Mouse (Mus musculus) left cerebral cortex, postnatal 25 days (tissue): ENCODE results near the gene 2900026A02Rik. TPM values are rescaled to one million over a fixed set of nuclear protein-coding genes. Genes with fewer than 3 reads are reported as not detected.
A peak's percentile ranks its signal among the peaks of the same experiment; 100 is the strongest.

Experiments
- DNase-seq, 2 experiments: peaks; one replicate each; pipeline ENCODE4 v3.0.0; 2022; ENCODE audit warnings: low spot score in 2 of 2, mixed read lengths in 1 of 2
- intact Hi-C: fragments of 180-260 bp; cut with DNase I; formaldehyde crosslinking; loops from one replicate; pipeline ENCODE4 v1.15.1; 2025
- total RNA-seq, 2 experiments: library from RNA; stranded (reverse); gene quantifications; 2 replicates each; pipeline ENCODE4 v1.2.3; 2021

The 2900026A02Rik gene
- total RNA-seq: 10 to 100 TPM; 39.0 to 44.7 TPM

DNA sequence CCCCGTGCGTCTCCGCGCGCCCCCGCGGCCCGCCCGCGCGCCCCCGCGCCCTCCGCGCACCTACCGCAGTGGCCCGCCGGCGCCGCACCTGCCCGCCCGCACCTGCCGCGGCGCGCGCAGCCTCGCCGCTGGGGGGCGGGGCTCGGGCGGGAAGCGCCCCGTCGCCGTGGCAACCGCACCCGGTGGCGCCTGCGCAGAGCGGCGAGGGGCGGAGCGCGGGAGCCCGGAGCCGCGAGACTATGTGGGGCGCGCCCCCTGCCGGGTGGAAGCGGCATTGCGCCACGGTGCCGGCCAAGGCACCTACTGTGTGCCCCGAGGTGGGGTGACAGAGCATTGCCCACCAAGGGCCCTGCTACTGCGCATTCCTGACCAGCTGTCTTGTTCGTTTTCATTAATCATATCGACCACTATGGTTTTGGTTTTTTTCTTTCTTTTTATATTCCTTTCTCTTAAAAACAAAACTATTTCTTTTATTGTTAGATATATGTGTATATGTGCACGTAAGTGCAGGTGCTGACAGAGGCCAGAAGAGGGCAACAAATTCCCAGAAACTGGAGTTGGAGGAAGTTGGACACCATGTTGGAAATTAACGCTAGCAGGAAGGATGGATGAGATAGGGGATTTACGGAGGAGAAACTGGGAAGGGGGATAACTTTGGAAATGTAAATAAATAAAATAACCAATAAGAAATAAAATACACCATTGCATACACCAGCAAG lies at the start of gene 2900026A02Rik:
TSS of gene 2900026A02Rik (minus strand) at position 90 of the 719 bp plus-strand sequence.
- DNase-seq: peak; percentile 62 to 76
- intact Hi-C loops: loop anchor here (1.0 to 10.0 kb wide), 2 partner anchors 45 to 337 kb away; no protein-coding TSS in a partner anchor

DNA sequence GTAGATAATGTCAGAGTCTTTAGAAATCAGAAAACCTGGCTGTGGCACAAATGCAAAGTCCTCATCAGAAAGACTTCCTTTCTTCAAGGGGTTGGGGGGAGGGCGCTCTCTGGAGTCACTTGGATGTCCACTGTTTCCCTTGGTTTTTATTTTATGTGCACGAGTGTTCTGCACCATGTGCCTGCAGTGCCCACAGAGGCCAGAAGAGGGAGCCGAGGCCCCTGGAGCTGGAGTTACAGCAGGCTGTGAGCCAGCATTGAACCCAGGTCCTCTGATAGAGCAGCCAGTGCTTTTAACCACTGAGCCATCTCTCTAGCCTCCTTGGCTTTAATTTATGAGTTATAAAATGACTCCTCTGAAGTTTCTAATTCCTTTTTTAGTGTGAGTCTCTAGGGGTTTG lies 49.0 kb upstream of the 2900026A02Rik start:
- no peak for DNase-seq
- intact Hi-C loops: no loop called here

DNA sequence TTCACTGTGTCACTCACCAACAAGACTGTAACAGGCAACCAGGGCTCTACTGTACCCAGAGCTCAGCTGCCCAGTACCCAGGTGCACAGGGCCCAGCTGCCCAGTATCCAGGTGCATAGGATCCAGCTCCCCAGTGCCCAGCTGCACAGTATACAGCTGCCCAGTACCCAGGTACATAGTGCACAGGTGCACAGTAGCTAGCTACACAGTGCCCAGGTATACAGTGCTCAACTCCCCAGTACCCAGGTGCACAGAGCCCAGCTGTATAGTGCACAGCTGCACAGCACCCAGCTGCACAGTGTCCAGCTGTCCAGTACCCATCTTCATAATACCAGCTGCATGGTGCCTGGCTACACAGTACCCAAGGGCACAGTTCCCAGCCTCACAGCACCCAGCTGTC lies 47.2 kb upstream of the 2900026A02Rik start:
- intact Hi-C loops: no loop called here
- DNase-seq: no peak

DNA sequence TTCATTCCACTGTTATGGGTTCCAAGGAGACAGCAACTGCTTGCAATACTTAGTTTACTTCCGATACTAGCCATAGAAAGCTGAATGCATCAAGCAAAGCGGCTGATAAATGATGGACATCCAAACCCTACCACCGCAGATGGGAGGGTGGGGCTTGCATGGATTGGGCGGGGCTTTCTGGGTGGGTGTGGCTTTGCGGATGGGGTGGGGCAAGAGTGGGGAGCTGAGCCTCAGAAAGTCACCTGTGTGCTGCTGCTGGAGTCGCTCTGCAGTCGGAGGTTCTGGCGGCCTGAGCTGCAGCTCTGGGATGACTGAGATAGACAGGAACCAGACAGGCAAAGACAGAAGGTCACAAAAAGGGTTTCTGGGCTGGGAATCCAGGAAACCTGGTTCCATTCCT lies 44.6 kb upstream of the 2900026A02Rik start:
- intact Hi-C loops: no loop called here
- no peak for DNase-seq

DNA sequence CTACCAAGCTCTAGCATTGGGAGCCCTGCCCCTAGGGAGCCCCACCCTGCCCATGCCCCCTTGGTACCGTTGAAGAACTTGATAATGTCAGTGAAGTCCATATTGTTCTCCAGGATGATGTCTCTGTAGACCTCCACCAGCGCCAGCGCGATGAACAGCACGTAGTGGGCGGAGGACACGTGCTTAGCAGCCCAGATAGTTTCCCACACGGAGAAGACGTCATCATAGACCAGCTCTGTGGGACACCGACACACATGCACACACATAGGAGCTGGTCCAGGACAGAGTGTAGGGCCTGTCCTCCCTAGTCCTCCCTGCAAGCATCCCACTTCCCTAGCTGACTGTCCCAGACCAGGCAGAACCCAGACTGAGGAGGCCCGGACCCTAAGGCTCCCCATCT lies 29.8 kb upstream of the 2900026A02Rik start:
- peak in 1 of 2 experiments; percentile 65 for DNase-seq

DNA sequence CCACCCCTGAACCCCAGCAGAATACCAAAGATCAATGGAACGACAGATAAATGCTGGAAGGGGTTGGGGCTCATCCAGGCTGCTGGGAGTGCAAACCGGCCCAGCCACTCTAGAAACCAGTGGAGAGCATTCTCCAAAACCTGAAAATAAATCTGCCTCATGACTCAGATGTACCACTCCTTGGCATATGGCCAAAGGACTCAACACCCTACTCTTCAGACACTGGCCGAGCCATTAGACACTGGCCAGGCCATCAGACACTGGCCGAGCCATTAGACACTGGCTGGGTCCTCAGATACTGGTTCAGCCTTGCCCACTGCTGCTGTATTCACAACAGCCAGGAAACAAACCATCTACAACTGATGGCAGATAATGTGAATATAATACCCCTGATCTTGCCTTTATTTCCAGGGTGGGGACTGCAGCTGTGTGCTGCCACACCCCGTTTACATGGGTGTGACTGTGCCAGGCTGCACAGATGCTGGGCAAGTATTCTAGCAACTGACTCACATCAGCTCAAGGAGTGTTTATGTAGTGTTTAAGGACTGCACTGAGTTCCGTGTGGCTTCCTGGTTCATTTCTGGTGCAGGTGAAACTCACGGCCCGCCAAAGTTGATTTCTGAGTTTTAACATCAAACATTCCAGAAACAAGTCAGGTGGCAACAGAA lies 28.4 kb upstream of the 2900026A02Rik start:
- intact Hi-C loops: no loop called here
- no peak for DNase-seq

More for the DNA sequence above, 29.8 kb upstream of the 2900026A02Rik start:
- intact Hi-C loops: no loop called here

DNA sequence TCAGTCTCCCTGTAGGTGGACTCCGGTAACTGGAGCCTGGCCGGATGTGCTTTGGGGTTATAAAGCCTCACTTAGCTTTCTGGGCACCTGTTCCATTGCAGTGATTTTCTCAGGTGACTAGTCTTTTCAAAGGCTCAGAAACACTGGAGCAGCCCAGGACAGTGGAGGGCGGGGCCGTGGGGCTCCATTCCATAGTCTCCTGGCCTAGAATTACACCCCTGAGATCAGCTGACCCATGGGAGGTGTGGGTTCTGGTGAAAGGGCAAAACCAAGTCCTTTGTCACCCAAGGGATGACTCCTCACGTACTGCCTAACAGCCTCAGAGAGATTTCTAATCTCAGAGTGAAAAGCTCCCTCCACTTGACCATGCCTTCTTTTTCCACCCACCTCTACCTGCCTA lies 9.2 kb upstream of the 2900026A02Rik start:
- DNase-seq: no peak

DNA sequence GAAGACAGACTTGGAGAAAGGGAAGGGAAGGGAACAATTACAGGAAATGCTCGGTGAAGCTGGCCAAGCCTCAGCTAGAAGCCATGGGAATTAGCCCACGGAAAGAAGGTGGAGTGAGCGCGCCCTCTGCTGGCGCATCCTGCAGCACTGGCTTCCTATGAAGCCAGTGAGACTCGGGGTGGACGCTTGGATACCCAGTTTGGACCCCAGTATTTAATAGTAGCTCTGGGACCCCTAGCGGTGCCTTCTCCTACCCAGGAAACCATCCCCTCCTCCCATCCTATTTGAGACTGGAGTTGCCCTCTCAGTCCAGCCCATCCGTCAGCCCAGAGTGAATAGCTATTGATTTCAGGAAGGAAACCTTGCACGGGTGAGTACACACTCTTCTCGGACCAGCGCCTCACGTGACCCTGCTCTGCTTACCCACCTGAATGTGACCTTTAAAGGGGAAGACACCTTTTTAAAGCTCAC lies 5.6 kb upstream of the 2900026A02Rik start, which contains the start of gene Tmem211:
TSS of gene Tmem211 (plus strand) at position 278 of the 471 bp plus-strand sequence.
- DNase-seq: peak; percentile 82 to 89
- intact Hi-C loops: loop anchor here (1.0 to 10.0 kb wide), 3 partner anchors 46 to 342 kb away; no protein-coding TSS in a partner anchor

More for the DNA sequence above, 9.2 kb upstream of the 2900026A02Rik start:
- intact Hi-C loops: no loop called here

DNA sequence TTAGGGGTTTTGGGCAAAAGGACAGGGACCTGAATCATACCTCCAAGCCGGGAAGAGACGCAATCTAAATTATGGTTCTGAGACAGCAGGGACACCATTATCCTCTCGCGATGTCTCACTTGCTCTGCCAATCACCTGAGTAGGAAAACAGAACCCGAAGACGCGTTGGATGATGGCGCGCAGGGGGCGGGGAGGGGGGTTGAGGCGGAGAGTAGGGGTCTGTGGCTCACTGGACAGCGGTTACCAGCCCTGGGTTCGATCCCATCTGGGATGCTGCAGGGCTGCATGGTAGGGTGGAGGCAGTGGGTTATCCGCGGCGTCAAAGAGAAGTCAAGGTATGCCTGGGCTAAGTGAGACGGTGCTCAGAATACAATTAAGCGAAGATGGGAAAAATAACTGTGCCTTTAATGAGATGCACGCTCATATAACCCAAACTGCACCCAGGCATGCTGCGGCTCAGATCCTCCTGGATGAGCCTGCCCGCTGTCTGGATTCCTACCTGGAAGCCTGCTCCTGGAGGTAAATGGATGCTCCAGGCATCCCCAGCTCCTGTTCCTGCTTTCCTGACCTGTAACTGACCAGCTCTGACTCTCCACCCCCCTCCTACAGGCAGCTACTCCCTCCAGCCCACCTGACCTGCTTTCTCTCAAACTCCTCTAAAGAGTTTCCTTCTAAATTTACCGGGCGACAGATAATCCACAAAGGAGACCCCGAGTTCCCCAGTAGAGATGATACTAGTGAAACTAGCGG lies 4.8 kb upstream of the 2900026A02Rik start:
- no peak for DNase-seq
- intact Hi-C loops: loop anchor here (1.0 to 10.0 kb wide), 2 partner anchors 46 to 341 kb away; no protein-coding TSS in a partner anchor

DNA sequence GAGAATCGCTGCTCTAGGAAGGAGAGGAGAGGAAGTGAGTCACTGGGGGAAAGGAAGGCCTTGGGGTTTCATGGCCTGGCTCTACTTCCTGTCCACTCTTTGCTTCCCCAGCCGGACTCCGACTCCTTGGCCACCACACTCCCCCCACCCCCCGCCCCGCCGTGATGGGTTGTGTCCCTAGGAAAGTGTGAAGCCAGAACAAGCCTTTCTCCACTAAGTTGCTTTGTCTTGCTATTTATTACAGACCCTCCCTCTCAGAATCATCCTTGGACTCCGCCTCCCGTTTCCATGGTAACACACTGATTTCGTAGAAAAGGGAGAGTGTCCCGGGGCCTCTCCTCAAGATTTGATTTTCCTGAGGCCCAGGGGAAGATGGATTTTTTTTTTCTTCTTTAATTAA lies 4.2 kb upstream of the 2900026A02Rik start:
- intact Hi-C loops: loop anchor here (10.0 kb wide), 1 partner anchor 340 kb away; no protein-coding TSS in a partner anchor
- no peak for DNase-seq

DNA sequence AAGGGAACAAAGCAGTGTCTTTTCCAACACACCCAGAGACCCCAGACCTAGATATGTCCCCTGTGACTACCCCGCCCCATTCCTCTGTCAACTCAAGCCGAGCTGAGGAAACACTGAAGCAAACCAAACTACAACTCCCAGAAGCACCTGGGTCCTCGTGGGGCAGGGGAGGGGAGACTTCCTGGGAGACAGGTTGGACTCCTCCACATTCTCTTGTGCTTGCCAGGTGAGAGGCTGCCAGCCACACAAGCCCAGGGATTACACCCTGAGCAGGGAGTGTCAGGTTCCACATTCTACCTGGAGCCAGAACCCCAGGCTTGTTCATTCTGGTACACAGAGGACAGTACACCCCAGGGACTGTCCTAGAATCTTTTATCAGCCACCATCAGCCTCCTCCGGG lies 2.9 kb upstream of the 2900026A02Rik start:
- intact Hi-C loops: loop anchor here (10.0 kb wide), 1 partner anchor 339 kb away; no protein-coding TSS in a partner anchor
- peak in 1 of 2 experiments; percentile 51 for DNase-seq

DNA sequence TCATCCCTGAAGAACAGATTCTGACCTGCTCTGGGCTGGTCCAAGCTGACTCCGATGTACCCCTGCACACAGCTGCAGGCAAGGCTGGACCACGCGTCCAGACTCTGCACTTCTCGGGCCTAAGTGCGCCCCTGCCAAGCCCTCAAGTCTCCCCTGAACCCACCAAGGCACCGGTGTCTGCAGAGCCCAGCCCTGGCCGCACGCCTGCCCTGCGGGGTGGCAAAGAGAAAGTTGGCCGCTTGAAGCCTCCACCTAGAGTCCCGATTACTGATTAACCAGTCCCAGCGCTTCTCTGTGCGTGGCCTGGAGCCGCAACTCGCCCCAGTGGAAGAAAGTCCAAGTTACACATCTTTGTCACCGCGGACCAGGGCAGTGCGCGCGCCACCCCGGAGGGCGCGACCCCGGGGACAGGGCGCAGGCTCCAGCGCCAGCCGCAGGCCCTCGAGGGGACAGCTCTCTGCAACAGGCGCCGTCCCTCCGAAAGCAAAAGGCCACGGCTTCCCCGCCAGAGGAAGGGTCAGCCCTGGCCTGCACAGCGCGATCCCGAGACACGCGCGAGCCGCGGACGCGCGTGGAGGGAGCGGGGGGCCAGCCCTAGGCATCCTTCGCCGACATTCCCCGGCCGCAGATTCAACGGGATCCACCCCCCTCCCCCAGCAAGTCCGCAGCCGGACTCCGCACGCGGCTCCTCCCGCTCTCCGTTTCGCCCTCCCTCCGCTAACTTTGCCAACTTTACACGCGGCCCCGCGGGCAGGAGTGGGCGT lies 471 bp downstream of the 2900026A02Rik start:
- intact Hi-C loops: loop anchor here (1.0 to 10.0 kb wide), 2 partner anchors 44 to 336 kb away; no protein-coding TSS in a partner anchor
- DNase-seq: no peak

DNA sequence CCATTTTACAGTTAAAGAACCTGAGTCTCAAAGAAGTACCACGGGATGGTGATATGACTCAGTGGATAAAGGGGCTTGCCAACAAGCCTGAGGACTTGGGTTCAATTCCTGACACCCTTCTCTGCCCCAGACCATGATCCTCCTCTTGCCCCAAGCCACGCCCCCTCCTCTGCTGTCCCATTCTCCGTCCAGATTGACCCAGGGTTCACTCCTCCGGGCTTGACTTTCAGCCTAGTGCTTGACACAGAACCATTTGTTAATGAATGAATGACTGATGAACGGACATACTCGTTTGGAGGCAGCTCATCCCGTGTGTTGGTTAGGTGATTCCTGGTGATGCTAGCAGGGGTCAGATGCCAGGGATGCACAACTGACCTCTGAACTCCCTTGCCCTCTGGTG lies 1.2 kb downstream of the 2900026A02Rik start:
- no peak for DNase-seq
- intact Hi-C loops: loop anchor here (10.0 kb wide), 1 partner anchor 335 kb away; no protein-coding TSS in a partner anchor

DNA sequence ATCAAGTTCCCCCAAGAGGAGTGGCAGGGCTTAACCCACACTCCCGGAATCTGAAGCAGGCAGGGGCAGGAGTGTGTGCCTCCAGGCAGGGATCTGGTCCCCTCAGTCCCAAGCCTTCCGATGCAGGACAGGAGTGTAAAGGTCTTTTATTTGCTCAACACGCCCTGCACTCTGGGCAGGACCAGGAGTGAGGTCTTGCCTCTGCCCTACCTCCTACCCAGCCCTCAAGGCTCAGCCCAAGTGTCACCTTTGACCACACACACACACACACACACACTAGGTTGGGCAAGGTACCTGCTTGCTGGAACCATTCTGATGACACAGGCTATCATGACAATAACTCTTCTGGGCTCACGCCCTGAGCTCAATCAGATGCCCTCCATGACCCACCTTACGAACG lies 1.6 kb downstream of the 2900026A02Rik start:
- intact Hi-C loops: no loop called here

DNA sequence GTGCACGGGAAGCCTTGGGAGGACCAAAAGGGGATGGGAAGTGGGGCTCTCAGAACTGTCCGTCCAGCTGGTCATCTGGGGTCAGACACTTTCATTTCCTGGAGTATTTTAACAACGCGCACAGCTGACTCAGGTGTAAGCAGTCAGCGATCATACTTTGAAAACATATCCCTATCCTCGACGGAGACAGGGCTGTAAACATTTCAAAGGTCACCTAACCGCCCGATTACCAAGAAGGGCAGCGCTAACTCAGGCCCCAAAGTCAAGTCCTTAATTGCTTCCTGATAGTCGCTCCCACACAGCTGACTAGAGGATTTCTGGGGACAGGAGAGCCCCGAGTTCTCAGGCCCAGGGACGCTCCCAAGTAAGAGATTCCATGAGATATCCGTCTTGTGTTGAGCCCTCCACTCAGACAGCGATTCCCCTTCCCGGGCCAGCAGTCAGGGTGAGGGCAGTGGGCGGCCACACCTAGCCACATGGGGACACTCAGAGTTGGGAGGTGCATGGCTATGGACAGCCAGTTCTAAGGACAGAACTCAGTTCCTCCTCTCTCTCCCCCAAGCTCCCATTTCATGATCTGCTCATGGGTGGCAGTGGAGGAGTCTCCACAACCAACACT lies 2.3 kb downstream of the 2900026A02Rik start:
- intact Hi-C loops: no loop called here
- no peak for DNase-seq

More for the DNA sequence above, 1.6 kb downstream of the 2900026A02Rik start:
- DNase-seq: no peak

DNA sequence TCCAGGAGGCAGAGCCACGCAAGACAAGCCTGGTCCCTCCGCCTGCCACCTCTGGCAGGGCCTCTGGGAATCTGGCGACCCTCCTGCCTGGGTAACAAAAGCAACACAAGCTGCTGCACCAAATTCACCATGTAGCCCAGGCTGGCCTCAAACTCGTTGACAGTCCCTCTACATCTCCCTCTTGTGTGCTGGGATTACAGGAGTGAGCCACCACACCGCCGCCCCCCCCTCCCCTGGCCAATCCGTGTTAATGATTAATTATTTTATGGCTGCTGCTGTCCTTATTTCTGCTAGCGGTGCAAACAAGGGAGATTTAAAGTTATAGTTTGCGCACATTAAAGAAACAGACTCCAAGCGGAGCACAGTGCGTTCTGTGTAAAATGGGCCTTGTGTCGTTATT lies 4.0 kb downstream of the 2900026A02Rik start:
- intact Hi-C loops: no loop called here
- no peak for DNase-seq

DNA sequence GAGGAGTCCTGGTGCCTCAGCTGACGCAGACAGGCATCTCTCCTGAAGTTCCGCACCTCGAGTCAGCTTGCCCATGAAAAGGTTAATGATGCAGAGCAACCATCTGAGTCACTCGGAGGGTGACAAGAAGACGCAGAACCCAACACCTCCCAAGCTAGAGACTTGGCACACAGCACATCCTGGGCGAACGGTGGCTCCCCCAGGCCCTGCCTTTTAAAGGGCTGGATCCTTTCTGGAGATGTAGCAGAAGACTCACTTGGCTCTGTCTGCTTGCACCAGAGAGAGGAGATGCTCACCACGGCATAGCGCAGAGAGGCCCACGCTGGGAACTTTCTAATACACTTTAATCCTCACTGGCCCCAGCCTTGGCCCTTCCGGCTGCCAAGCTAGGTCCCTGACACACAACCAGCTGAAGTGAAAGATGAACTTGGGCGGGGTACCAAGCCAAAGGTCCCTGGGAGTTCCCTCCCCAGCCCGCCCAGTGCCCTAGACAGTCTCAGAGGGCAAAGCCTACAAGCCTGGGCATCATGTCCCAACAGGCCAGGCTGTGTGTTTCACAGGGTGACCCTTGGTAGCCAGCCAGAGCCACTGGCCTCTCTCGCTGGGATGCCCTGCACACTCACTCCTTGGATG lies 4.6 kb downstream of the 2900026A02Rik start:
- DNase-seq: peak in 1 of 2 experiments; percentile 84
- intact Hi-C loops: no loop called here

DNA sequence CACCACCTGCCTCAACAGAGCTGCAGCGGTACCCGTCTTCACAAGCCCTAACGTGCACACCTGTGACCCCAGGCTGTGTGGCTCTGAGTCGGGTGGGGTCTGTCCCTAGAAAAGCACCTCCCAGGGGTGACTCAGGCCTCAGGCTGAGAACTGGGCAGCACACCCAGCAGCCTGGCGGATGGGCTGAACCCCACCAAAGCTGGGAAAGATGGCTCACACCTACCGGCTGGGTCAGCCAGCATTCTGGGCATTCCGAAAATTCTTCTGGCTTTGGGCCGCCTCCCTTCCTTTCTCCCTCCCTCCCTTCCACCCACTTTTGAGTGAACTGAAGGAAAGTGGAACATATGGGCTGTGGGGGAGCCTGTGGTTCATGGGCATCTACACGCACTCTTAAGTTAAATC lies 5.4 kb downstream of the 2900026A02Rik start:
- peak in 1 of 2 experiments; percentile 84 for DNase-seq
- intact Hi-C loops: loop anchor here (2.0 kb wide), 1 partner anchor 17 kb away; no protein-coding TSS in a partner anchor
